Mouse (Mus musculus): ENCODE data around the gene Oas1h. TPM values are rescaled to one million over a fixed set of nuclear protein-coding genes. Genes with fewer than 3 reads are reported as not detected.
"Not testable (repeated sequence)": the region's sequence is repeated elsewhere in the genome, so short reads cannot be mapped to it uniquely, and the experiment has no call there.

Gene Oas1h
- total RNA-seq, 2 experiments from 2014 or later: not detected

DNA sequence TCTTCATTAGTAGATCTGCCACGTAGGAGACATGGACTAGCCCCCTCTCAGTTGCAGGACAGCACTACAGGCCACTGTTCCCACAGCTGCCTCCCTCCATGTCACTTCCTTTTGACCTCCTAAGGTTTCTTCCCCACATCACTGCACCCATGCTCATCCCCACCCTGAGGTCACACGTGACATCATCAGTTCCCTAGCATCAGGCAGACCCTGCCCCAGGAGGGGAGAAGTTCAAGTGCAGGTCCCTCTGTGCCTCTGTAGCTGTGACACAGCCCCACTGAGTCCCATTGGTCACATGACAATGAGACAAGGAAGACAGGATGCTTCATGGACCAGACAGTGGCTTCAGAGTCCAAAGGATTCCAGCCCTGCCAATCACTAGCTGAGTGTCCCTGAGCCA, 16.2 kb downstream of the Oas1h start:
- DNase-seq (ENCODE audit: low spot score in 2 of 2); intact Hi-C loops (cut with DNase I): not testable (repeated sequence)

DNA sequence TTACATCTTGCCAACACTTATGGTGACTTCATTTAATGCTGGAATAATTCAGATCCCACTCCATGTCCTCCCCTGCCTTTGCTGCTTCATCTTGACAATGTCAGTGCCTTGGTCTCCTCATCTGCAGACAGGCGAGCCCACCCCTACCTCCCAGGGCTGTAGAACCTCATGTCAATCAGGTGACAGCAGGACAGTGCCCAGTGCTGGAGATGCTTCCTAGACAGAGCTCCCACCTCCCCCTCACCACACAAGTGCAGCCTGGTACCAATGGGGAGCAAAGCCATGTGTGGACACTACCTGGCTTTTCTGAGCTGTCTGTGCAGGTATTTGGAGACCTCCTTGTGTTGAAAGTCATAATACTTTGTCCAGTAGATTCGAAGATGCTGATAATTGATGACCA, 17.6 kb downstream of the Oas1h start:
- DNase-seq (ENCODE audit: low spot score in 2 of 2); intact Hi-C loops (cut with DNase I): not testable (repeated sequence)

DNA sequence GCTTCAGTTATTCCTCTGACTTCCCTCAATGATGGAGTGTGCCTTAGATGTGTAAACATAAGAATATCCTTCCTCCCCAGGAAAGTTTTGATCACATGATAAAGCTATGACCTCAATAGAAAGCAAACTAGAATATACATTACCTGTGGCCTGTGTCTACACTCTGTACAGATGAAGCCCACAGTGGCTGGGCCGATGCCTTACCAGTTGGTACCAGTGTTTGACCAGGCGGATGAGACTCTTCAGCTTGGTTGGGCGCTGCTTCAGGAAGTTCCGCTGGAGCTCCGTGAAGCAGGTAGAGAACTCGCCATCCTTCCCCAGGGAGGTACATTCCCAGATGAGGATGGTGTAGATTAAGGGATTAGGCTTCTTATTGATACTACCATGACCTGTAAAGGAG, 20.5 kb downstream of the Oas1h start:
- DNase-seq (ENCODE audit: low spot score in 2 of 2); intact Hi-C loops (cut with DNase I): not testable (repeated sequence)

DNA sequence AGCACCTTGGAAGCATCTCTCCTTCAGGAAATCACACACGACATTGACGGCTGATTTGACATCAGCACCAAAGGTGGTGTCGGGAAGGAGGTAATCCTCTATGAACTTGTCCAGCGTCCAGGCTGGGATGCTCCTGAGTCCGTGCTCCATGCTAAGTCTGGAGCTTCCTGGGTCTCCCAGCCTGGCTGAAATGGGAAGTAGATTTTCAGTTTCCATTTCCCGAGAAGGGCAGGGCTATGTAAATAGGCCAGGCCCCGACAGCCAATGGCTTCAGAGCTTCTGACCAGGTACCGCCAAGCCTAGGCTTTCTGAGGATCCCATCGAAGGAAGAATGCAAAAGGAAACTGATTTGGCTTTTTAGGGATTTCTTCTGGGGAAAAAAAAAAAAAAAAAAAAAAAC, 26.2 kb downstream of the Oas1h start, which contains the start of gene Oas1g:
Oas1g (minus strand) TSS at position 201 of the 400 bp plus-strand sequence.
- intact Hi-C loops (cut with DNase I); DNase-seq (ENCODE audit: low spot score in 2 of 2): not testable (repeated sequence)

DNA sequence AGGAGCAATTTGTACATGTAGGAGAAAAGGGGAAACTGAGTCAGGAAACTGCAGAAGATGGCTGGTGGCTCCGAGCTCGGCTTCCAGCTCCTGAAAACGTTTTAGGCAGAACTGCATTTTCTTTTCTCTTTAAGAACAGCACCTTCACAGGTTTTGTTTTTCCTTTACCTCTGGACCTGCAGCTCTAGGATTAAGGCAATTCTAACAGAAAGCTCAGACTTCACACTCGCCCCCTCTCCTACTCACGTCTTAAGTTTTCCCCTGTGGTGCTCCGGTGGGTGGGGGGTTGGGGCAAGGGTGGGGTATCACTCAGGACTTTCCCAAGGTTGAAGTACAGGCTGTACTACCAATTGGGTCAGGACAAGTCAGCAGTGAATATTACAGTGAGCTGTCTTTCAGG, 26.6 kb downstream of the Oas1h start:
- intact Hi-C loops (cut with DNase I): no loop called here
- no peak for DNase-seq (ENCODE audit: low spot score in 2 of 2)

DNA sequence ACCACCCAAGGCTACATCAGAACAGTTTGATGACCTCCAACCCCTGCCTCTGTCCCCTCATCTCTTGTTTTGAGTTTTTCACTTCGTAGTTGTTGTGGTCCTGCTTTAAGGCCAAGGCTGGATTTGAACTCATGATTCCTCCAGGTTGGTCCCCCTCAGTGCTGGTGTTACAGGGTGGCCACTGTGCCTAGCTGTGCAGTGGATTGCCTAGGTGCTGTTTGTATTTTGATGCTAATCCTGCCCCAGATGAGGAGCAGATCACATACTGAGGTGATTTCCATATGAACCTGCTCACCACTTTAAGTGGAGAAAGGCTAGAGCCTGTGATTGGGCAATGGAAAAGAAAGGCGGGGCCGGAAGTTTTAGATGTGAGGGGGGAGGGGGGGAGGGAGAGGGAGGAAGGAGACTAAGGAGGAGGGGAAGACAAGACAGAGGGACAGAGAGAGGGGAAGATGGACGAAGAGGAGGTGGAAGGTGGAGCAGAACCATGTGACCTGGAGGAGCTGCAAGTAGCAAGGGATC, 27.1 kb downstream of the Oas1h start:
- intact Hi-C loops (cut with DNase I); DNase-seq (ENCODE audit: low spot score in 2 of 2): not testable (repeated sequence)

DNA sequence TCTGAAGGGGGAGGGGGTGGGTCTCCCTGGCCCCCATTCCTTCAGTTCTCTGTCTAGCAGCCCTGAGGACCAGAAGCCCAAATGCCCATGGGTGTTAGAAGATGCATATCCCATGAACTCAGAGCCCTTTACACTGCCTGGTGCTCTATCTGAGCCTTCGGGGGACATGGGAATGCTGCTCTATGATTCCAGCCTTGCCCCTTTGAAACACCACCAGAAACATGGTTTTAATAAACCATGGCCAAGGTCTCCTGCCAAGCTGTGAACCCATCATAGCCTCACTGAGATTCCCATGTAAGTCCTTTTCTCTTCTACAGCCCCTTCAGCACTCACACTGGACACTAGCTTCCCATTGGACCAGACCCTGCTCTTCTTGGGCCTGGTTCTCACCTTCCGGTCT, 28.8 kb downstream of the Oas1h start:
- no peak for DNase-seq (ENCODE audit: low spot score in 2 of 2)
- intact Hi-C loops (cut with DNase I): no loop called here

DNA sequence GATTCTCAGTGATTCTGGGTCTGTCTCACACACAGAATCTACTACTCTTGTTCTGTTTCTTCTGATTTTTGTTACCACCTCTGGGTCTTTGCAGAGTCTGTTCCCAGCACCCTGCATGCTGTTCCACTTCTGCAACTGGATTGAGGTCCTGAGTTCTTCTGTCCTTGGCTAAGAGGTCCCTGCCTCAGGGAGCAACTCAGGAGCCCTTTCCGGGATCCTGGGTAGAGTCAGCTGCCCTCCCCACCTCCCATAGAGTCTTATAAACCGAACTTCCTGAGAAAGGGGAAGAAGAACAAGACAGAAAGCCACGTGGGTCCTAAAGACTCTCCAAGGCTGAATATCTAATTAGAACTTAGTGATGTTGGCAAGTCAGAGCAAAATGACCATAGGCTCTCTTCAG, 29.8 kb downstream of the Oas1h start:
- intact Hi-C loops (cut with DNase I): no loop called here

DNA sequence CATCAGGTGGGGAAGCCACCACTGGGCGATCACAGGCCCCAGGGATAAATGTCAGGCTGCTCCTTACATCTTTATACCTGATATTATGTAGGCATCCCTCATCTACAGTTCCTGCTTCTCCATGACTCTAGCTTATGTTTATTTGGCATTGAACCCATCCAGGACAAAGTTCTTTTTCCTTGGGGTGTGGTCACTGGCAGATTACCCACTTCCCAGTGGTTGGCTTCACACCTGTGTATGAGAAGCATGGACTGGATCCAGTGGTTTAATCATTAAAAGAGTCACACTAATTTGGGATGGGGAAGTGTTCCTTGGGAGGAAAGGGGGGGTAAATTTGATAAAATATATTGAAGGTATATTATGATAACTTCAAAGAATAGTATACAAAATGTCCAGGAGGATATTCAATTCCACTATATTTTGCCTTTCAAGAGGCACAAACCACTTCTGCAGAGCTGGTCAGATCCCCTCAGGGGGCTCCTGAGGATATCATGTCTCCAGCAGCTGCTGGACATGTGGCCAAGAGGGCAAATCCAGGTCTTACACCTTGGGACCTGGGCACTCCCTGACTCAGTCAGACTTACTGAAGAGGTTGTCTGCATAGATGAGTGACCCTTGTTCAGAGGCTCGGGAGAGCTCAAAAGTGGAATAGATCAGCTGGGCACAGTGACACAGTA, 30.5 kb downstream of the Oas1h start:
- DNase-seq (ENCODE audit: low spot score in 2 of 2); intact Hi-C loops (cut with DNase I): not testable (repeated sequence)

More for the DNA sequence above, 29.8 kb downstream of the Oas1h start:
- no peak for DNase-seq (ENCODE audit: low spot score in 2 of 2)

DNA sequence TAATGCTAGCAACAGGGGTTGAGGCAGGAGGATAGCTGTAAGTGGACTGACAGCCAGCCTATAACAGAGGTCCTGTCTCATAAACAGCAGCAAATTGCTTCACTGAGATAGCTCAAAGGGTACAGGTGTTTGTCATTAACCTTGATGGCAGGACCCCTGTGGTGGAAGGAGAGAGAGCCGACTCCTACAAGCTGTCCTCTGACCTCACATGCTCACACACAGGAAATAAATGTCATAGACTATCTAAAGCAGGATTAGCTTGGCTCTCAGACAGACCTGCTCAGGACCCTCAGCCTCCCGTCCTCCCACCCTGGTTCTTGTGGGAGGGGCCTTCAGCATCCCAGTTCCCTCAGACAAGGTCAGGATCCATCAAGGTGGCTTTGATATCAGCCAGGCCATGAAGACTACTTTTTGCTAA, 31.0 kb downstream of the Oas1h start:
- no peak for DNase-seq (ENCODE audit: low spot score in 2 of 2)
- intact Hi-C loops (cut with DNase I): no loop called here

DNA sequence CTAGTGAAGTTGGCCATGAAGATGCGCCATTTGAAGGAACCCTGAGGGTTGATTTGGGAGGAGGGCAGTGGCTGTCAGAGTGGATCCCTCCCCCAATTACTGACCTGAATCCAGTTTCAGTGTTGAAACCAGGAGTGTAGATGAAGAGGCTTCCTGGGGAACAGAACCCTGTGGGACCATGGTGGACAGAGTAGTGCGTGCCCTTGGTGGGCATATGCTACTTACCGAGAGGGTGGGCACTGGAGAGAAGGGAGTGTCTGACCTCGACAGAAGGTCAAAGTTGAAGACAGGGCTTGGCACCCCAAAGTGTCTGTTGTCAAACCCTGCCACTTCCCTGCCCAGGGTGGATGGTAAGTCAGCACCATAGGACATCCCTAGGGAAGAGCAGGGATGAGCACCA, 32.6 kb downstream of the Oas1h start:
- intact Hi-C loops (cut with DNase I); DNase-seq (ENCODE audit: low spot score in 2 of 2): not testable (repeated sequence)

DNA sequence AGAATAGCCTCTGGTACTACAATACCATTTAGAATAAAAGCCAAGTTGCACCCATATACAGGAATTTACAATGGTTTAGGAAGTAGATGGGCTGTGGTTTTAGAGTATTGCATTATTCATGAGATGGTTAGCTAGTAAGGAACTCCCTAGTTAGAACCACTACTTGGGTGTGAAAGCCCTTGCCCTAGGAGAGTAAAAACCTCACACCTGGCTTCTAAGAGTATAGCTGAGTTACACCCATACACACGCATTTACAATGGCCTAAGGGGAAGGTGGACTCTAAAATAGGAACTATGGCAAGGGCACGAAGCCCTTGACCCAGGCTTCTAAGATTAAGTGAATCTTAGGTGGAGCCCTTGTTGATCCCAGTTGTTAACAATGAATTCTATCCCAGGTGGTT, 33.5 kb downstream of the Oas1h start:
- intact Hi-C loops (cut with DNase I); DNase-seq (ENCODE audit: low spot score in 2 of 2): not testable (repeated sequence)

DNA sequence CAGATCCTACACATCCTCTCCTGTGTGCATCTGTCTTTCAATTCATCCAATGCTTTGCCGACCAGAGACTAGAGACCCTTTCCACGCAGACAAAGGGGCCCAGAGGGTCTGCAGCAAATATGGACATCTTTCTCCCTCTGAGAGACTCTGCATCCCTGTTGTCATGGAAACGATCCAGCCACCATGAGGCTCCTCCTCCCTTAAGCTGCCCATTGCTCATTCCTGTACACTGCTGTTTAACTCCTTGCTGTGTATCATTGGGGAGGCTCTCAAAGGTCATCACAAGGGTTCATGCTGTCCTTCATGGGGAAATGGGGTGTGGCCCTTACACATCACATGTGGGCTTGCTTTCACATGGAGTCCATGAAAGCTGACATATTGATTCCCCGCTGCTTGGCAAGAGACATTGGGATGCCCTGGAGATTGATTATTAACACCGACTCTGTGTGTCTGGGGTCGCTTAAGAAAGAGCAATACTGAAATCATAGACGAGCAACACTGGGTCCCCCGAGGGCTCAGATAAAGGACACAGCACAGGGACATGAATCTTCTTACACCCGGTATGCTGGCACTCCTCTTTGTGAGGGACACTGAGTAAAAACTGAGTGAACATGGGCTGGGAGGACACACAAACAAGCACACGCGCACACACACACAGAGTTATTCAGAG, 34.1 kb downstream of the Oas1h start:
- no peak for DNase-seq (ENCODE audit: low spot score in 2 of 2)
- intact Hi-C loops (cut with DNase I): no loop called here

DNA sequence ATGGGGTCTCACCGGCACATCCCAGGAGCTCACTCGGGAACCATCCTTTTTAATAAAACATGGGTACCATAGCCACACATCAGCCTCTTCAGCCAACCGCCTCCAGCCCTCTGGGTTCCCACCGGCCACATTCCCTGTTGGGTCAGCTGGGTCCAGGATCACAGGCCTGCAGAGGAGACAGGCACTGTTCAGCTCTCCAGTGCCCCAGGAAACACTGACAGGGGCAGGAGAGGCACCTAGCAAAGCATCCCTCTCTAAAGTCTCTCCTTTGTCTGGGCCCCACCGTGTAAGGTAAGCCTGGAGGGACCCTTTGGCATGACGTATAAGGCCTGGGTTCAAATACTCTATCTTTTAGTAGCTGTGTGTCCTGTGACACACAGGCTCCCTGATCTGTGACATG, 37.1 kb downstream of the Oas1h start:
- no peak for DNase-seq (ENCODE audit: low spot score in 2 of 2)
- intact Hi-C loops (cut with DNase I): no loop called here

DNA sequence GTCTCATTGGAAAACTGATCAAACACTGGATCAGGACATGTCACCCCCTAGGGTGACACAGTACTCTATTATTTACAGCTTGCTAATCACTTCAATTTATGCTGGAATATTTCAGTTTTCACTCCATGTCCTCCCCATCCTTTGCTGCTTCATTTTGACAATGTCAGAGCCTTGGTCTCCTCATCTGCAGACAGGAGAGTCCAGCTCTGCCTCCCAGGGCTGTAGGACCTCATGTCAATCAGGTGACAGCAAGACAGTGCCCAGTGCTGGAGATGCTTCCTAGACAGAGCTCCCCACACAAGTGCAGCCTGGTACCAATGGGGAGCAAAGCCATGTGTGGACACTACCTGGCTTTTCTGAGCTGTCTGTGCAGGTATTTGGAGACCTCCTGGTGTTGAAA, 37.5 kb downstream of the Oas1h start:
- intact Hi-C loops (cut with DNase I): no loop called here
- no peak for DNase-seq (ENCODE audit: low spot score in 2 of 2)

DNA sequence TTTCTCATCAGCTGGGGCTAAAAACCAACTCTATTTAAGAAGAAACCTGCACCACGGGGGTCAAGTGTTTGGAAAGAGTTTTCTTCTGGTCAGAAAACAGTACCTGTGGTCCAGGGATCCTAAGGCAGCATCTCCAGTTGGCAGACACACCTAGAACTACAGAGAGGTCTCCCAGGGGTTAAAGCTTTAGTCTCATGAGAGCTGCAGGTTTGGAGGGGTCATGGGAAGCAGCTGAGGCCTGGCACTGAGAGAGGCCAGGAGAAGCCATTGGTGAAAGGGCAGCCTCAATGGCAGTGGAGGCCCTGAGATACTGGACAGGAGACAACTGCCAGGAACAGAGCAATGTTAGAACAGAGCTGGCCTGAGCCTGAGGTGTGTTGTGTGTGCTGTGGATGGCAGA, 39.4 kb downstream of the Oas1h start:
- no peak for DNase-seq (ENCODE audit: low spot score in 2 of 2)
- intact Hi-C loops (cut with DNase I): no loop called here

DNA sequence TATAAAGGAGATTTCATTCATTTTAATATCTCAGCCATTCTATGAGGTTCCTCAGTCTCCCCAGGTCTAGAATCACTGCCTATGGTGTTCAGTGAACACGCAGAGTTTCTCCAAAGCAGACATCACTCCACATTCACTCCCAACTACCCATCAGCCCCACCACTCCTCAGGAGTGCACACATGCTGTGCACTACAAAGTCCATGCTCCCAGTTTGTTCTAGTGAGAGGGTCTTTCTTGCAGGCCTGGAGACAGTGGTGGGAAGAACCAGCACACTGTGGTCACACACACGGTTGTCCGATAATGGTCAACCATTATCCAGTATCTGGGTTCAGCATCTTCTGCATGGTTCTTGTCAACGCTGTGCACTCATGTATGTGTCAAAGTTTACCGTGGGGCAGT, 40.8 kb downstream of the Oas1h start:
- intact Hi-C loops (cut with DNase I): no loop called here
- DNase-seq (ENCODE audit: low spot score in 2 of 2): no peak

DNA sequence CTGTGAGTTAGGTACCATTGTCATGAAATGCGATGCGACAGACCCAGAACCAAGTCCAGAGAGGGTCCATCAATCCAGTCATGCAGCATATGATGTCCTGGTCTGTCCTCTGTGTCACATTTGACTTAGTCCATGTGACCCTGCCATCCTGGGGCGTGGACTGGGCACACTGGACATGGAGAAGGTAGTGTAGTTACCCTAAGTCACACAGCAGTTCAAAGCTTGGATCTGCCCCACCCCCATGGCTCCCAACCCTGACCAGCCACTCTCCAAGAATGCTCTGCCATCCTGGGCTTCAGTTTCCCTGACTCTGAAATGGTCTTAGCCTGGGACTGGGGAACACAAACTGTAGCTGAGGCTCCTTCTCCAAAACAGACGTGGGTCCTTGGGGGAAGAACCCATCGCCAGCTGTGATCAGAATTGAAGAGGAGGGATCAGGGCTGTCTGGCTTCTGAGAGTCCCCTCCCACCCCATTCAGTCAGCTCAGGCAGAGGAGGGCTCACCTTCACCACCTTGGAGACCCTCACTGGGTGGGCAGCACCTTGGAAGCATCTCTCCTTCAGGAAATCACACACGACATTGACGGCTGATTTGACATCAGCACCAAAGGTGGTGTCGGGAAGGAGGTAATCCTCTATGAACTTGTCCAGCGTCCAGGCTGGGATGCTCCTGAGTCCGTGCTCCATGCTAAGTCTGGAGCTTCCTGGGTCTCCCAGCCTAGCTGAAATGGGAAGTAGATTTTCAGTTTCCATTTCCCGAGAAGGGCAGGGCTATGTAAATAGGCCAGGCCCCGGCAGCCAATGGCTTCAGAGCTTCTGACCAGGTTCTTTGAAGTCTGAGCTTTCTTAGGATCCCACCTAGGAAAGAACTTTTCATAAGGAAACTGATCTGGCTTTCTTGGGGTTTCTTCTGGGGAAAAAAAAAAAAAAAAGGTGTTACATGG, 45.8 kb downstream of the Oas1h start, which contains the start of gene Oas1a:
Oas1a (minus strand) TSS at position 731 of the 943 bp plus-strand sequence.
- intact Hi-C loops (cut with DNase I); DNase-seq (ENCODE audit: low spot score in 2 of 2): not testable (repeated sequence)

DNA sequence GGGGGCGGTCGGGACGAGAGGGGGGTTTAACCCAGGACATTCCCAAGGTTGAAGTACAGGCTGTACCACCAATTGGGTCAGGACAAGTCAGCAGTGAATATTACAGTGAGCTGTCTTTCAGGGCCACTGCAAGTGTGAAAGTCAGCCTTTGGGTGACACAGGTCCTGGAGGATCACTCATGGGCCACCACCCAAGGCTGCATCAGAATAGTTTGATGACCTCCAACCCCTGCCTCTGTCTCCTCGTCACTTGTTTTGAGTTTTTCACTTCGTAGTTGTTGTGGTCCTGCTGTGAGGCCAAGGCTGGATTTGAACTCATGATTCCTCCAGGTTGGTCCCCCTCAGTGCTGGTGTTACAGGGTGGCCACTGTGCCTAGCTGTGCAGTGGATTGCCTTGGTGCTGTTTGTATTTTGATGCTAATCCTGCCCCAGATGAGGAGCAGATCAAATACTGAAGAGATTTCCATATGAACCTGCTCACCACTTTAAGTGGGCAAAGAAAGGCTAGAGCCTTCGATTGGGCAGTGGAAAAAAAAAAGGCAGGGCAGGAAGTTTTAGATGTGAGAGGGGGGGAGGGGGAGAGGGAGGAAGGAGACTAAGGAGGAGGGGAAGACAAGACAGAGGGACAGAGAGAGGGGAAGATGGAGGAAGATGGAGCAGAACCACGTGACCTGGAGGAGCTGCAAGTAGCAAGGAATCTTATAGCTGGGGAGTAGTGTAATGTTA, 47.1 kb downstream of the Oas1h start:
- DNase-seq (ENCODE audit: low spot score in 2 of 2): no peak
- intact Hi-C loops (cut with DNase I): no loop called here

Measured in left cerebral cortex, postnatal 14 days (tissue).